In genomic region chr1:89501346-89501745, GRCm38 (mm10) we compare ENCODE assay signal across 25 mouse cellular contexts.
"Had no signal": no experiment of that assay in that cellular context is flagged by ENCODE, and none has a peak within 500 bp of the region (broad histone marks: within the 10 kb centered on the region; RNA-seq: fewer than 3 reads in every experiment).

No protein-coding gene starts in this region.

- H3K4me1 ChIP-seq: liver, embryonic 15.5 days had no signal

- H3K27ac ChIP-seq: heart, embryonic 10.5 days; hindbrain, embryonic 10.5 days; hindbrain, embryonic 12.5 days; hindbrain, embryonic 15.5 days; intestine, embryonic 15.5 days; left cerebral cortex, adult 2 months; limb, embryonic 10.5 days; limb, embryonic 12.5 days; liver, embryonic 13.5 days; liver, embryonic 15.5 days had no signal

- H3K9me3 ChIP-seq: heart, embryonic 10.5 days; hindbrain, embryonic 12.5 days; hindbrain, embryonic 15.5 days; intestine, embryonic 15.5 days; limb, embryonic 10.5 days; limb, embryonic 12.5 days; liver, embryonic 13.5 days; liver, embryonic 15.5 days had no signal

- H3K4me2 ChIP-seq: heart, embryonic 12.5 days; hindbrain, embryonic 12.5 days; hindbrain, embryonic 15.5 days; intestine, embryonic 15.5 days; limb, embryonic 12.5 days; liver, embryonic 11.5 days; liver, embryonic 13.5 days; liver, embryonic 15.5 days had no signal

- ATAC-seq: inflammation-experienced regulatory T-cells, adult 6 months; intestine, embryonic 15.5 days; intestine, postnatal 0 days; liver, postnatal 0 days had no signal

- DNase-seq: gastrocnemius, postnatal 10 days; gastrocnemius, postnatal 25 days; heart, adult 18-20 months; heart, postnatal 10 days; heart, postnatal 4 days; kidney, adult 18-20 months; kidney, postnatal 10 days; kidney, postnatal 4 days; layer of hippocampus, adult 9-11 months; liver; liver, embryonic 13.5 days; liver, postnatal 0 days had no signal

- H3K9ac ChIP-seq: heart, embryonic 12.5 days; hindbrain, embryonic 12.5 days; hindbrain, embryonic 15.5 days; intestine, embryonic 15.5 days; limb, embryonic 12.5 days; liver, embryonic 13.5 days; liver, embryonic 15.5 days; liver, postnatal 0 days had no signal

- H3K27me3 ChIP-seq: heart, embryonic 12.5 days; hindbrain, embryonic 12.5 days; hindbrain, embryonic 15.5 days; intestine, embryonic 15.5 days; limb, embryonic 12.5 days; liver, embryonic 13.5 days; liver, embryonic 15.5 days had no signal

- H3K36me3 ChIP-seq: heart, embryonic 10.5 days; heart, embryonic 12.5 days; hindbrain, embryonic 10.5 days; hindbrain, embryonic 12.5 days; hindbrain, embryonic 15.5 days; intestine, embryonic 15.5 days; limb, embryonic 12.5 days; liver, embryonic 13.5 days; liver, embryonic 15.5 days had no signal

- H3K4me3 ChIP-seq: heart, embryonic 10.5 days; heart, embryonic 12.5 days; hindbrain, embryonic 10.5 days; hindbrain, embryonic 12.5 days; hindbrain, embryonic 15.5 days; intestine, embryonic 15.5 days; left cerebral cortex, adult 2 months; limb, embryonic 10.5 days; limb, embryonic 12.5 days; liver, embryonic 13.5 days; liver, embryonic 15.5 days had no signal
